Mouse (Mus musculus): ENCODE results near the gene Trmt10a. TPM values are rescaled to one million over a fixed set of nuclear protein-coding genes. Genes with fewer than 3 reads are reported as not detected.

Gene Trmt10a
- total RNA-seq, 1 experiment: 16.2 TPM

DNA sequence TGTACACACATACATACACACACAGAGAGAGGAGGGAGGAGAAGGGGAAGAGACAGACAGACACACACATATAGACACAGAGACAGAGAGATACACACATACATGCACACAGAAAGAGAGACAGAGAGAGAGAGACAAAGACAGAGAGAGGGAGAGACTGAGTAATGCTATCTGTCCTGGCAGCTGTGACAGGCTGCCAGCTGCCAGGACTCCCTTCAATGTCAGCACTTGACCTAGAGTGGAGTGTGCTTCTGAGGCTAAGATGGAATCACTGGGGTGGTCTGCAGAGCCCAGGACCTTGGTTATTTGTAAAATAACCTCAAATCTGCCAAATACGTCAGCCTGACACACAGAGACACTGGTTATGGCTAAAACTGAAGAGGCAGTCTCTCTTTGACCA is 45.5 kb upstream of the Trmt10a start:
- Histone ChIP-seq H3K36me3 (ENCODE audit: control insufficient read depth, insufficient read depth, low read length, poor library complexity, severe bottlenecking) (no peaks in the 10 kb centered on the region), H3K4me1 (ENCODE audit: control insufficient read depth in 2 of 2, insufficient read depth in 2 of 2, low read length in 2 of 2, poor library complexity in 1 of 2) (no peaks in the 10 kb centered on the region), H3K4me3 (ENCODE audit: insufficient read depth in 1 of 2, low read depth in 1 of 2, low read length in 2 of 2, poor library complexity in 1 of 2, severe bottlenecking in 1 of 2) (no peak overlapping the region), H3K9me3 (ENCODE audit: control insufficient read depth, insufficient read depth, low read depth, low read length) (no peaks in the 10 kb centered on the region), H3K27ac (ENCODE audit: insufficient read depth, low read depth, low read length, poor library complexity, severe bottlenecking) (no peak overlapping the region), H3K9ac (ENCODE audit: insufficient read depth, low read depth, low read length, poor library complexity, severe bottlenecking) (no peak overlapping the region)
- no peak for DNase-seq (ENCODE audit: low read depth, low spot score)
- no peak for TF ChIP-seq ZNF384 (IDR thresholded peaks at IDR 0.05; ENCODE audit: low read depth, low read length)
- no peak for TF ChIP-seq ZC3H11A (IDR thresholded peaks at IDR 0.05; ENCODE audit: borderline replicate concordance, low read depth, low read length)
- TF ChIP-seq MAFK (IDR thresholded peaks at IDR 0.05; ENCODE audit: insufficient read depth, low read depth, low read length): no peak
- no peak for TF ChIP-seq CHD2 (IDR thresholded peaks at IDR 0.05; ENCODE audit: low read depth, low read length)
- no peak for TF ChIP-seq HCFC1 (IDR thresholded peaks at IDR 0.05; ENCODE audit: borderline replicate concordance, insufficient read depth, low read length)
- in situ Hi-C loops (cut with MboI; ENCODE audit: low sequenced_read_pairs in 2 of 2, unreplicated experiment in 2 of 2): no loop called here

- no peaks in the 10 kb centered on the region for H3K36me3 ChIP-seq (ENCODE audit: control insufficient read depth, insufficient read depth, low read length, poor library complexity, severe bottlenecking)
- H3K4me3 ChIP-seq (ENCODE audit: insufficient read depth in 1 of 2, low read depth in 1 of 2, low read length in 2 of 2, poor library complexity in 1 of 2, severe bottlenecking in 1 of 2): no peak overlapping the region
- no peak for DNase-seq (ENCODE audit: low read depth, low spot score)
- no peak overlapping the region for H3K9ac ChIP-seq (ENCODE audit: insufficient read depth, low read depth, low read length, poor library complexity, severe bottlenecking)
- H3K9me3 ChIP-seq (ENCODE audit: control insufficient read depth, insufficient read depth, low read depth, low read length): no peaks in the 10 kb centered on the region
- H3K4me1 ChIP-seq (ENCODE audit: control insufficient read depth in 2 of 2, insufficient read depth in 2 of 2, low read length in 2 of 2, poor library complexity in 1 of 2): no peaks in the 10 kb centered on the region
- H3K27ac ChIP-seq (ENCODE audit: insufficient read depth, low read depth, low read length, poor library complexity, severe bottlenecking): no peak overlapping the region
- TF ChIP-seq HCFC1 (IDR thresholded peaks at IDR 0.05; ENCODE audit: borderline replicate concordance, insufficient read depth, low read length) (no peak), CHD2 (IDR thresholded peaks at IDR 0.05; ENCODE audit: low read depth, low read length) (no peak), ZNF384 (IDR thresholded peaks at IDR 0.05; ENCODE audit: low read depth, low read length) (no peak), MAFK (IDR thresholded peaks at IDR 0.05; ENCODE audit: insufficient read depth, low read depth, low read length) (no peak)
- in situ Hi-C loops (cut with MboI; ENCODE audit: low sequenced_read_pairs in 2 of 2, unreplicated experiment in 2 of 2): no loop called here
Measured at GRCm38 (mm10) chr3:138101936-138102335, 41.3 kb upstream of the Trmt10a start.

DNA sequence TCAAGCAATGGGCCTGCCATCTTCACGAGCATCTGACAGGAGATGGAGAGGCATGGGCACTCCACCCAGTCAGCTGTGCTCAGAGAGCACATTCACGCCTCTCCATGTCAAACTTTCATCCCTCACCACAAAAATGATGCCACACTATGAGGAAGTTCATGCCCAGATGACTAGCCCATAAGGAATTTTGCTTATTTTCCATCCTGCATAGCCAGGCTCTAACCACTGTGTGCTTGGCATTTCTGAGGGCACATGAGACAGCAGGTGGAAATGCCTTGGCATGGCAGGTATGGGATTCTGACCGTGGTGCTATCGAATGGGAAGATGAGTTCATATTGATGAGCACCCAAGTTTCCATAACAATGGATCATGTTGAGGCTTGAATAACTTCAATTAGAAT is 39.6 kb upstream of the Trmt10a start:
- in situ Hi-C loops (cut with MboI; ENCODE audit: low sequenced_read_pairs in 2 of 2, unreplicated experiment in 2 of 2): no loop called here

DNA sequence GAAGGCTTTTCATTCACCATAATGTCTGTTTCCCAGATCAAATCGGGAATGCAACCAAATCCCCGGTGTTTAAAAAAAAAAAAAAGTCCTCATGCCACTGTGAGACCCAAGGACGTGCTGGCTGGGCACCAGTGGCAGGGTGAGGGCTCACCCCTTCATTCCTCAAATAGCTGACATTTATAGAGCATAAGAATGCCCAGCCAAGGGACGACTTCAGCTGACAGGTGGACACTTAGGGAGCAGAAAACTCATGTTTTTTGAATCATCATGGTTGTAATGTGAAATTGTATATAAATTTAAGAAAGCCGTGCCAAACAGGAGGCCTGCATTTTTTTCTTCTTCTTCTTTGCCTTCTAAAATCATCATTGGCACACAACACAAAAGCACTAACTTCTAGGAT is 38.2 kb upstream of the Trmt10a start:
- Histone ChIP-seq H3K4me1 (ENCODE audit: control insufficient read depth in 2 of 2, insufficient read depth in 2 of 2, low read length in 2 of 2, poor library complexity in 1 of 2) (no peaks in the 10 kb centered on the region), H3K4me3 (ENCODE audit: insufficient read depth in 1 of 2, low read depth in 1 of 2, low read length in 2 of 2, poor library complexity in 1 of 2, severe bottlenecking in 1 of 2) (no peak overlapping the region), H3K9ac (ENCODE audit: insufficient read depth, low read depth, low read length, poor library complexity, severe bottlenecking) (no peak overlapping the region), H3K27ac (ENCODE audit: insufficient read depth, low read depth, low read length, poor library complexity, severe bottlenecking) (no peak overlapping the region), H3K36me3 (ENCODE audit: control insufficient read depth, insufficient read depth, low read length, poor library complexity, severe bottlenecking) (no peaks in the 10 kb centered on the region), H3K9me3 (ENCODE audit: control insufficient read depth, insufficient read depth, low read depth, low read length) (no peaks in the 10 kb centered on the region)
- TF ChIP-seq CHD2 (IDR thresholded peaks at IDR 0.05; ENCODE audit: low read depth, low read length): no peak
- TF ChIP-seq ZNF384 (IDR thresholded peaks at IDR 0.05; ENCODE audit: low read depth, low read length): no peak
- TF ChIP-seq ZC3H11A (IDR thresholded peaks at IDR 0.05; ENCODE audit: borderline replicate concordance, low read depth, low read length): no peak
- TF ChIP-seq MAFK (IDR thresholded peaks at IDR 0.05; ENCODE audit: insufficient read depth, low read depth, low read length): no peak
- TF ChIP-seq HCFC1 (IDR thresholded peaks at IDR 0.05; ENCODE audit: borderline replicate concordance, insufficient read depth, low read length): no peak
- in situ Hi-C loops (cut with MboI; ENCODE audit: low sequenced_read_pairs in 2 of 2, unreplicated experiment in 2 of 2): no loop called here
- no peak for DNase-seq (ENCODE audit: low read depth, low spot score)

More for the DNA sequence above, 39.6 kb upstream of the Trmt10a start:
- no peaks in the 10 kb centered on the region for H3K4me1 ChIP-seq (ENCODE audit: control insufficient read depth in 2 of 2, insufficient read depth in 2 of 2, low read length in 2 of 2, poor library complexity in 1 of 2)
- no peaks in the 10 kb centered on the region for H3K9me3 ChIP-seq (ENCODE audit: control insufficient read depth, insufficient read depth, low read depth, low read length)
- TF ChIP-seq HCFC1 (IDR thresholded peaks at IDR 0.05; ENCODE audit: borderline replicate concordance, insufficient read depth, low read length) (no peak), MAFK (IDR thresholded peaks at IDR 0.05; ENCODE audit: insufficient read depth, low read depth, low read length) (no peak), ZNF384 (IDR thresholded peaks at IDR 0.05; ENCODE audit: low read depth, low read length) (no peak), ZC3H11A (IDR thresholded peaks at IDR 0.05; ENCODE audit: borderline replicate concordance, low read depth, low read length) (no peak), CHD2 (IDR thresholded peaks at IDR 0.05; ENCODE audit: low read depth, low read length) (no peak)
- no peak overlapping the region for H3K9ac ChIP-seq (ENCODE audit: insufficient read depth, low read depth, low read length, poor library complexity, severe bottlenecking)
- no peak overlapping the region for H3K4me3 ChIP-seq (ENCODE audit: insufficient read depth in 1 of 2, low read depth in 1 of 2, low read length in 2 of 2, poor library complexity in 1 of 2, severe bottlenecking in 1 of 2)
- H3K36me3 ChIP-seq (ENCODE audit: control insufficient read depth, insufficient read depth, low read length, poor library complexity, severe bottlenecking): no peaks in the 10 kb centered on the region
- DNase-seq (ENCODE audit: low read depth, low spot score): no peak
- H3K27ac ChIP-seq (ENCODE audit: insufficient read depth, low read depth, low read length, poor library complexity, severe bottlenecking): no peak overlapping the region

DNA sequence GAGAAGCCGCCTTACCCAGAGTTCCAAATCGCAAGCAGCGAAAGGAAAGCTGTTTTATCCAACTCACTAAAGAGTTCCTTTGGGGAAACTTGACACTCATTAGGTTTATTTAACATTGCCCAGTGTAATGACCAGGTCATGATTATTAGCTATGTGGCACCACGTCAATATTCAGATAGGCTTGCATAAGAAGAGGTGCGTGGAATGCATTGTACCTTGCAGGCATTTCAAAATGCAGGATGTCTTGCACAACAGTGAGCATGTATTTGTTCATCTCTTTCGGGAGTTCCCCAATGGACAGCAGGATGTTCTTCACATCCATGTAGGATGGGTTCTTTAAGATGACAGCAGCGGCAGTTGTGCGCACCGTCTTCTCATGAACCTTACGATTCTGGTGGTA is 36.4 kb upstream of the Trmt10a start:
- H3K36me3 ChIP-seq (ENCODE audit: control insufficient read depth, insufficient read depth, low read length, poor library complexity, severe bottlenecking): no peaks in the 10 kb centered on the region
- H3K9ac ChIP-seq (ENCODE audit: insufficient read depth, low read depth, low read length, poor library complexity, severe bottlenecking): no peak overlapping the region
- no peaks in the 10 kb centered on the region for H3K4me1 ChIP-seq (ENCODE audit: control insufficient read depth in 2 of 2, insufficient read depth in 2 of 2, low read length in 2 of 2, poor library complexity in 1 of 2)
- TF ChIP-seq CHD2 (IDR thresholded peaks at IDR 0.05; ENCODE audit: low read depth, low read length): no peak
- TF ChIP-seq HCFC1 (IDR thresholded peaks at IDR 0.05; ENCODE audit: borderline replicate concordance, insufficient read depth, low read length): no peak
- no peak for TF ChIP-seq ZC3H11A (IDR thresholded peaks at IDR 0.05; ENCODE audit: borderline replicate concordance, low read depth, low read length)
- no peak for TF ChIP-seq ZNF384 (IDR thresholded peaks at IDR 0.05; ENCODE audit: low read depth, low read length)
- no peak for TF ChIP-seq MAFK (IDR thresholded peaks at IDR 0.05; ENCODE audit: insufficient read depth, low read depth, low read length)
- in situ Hi-C loops (cut with MboI; ENCODE audit: low sequenced_read_pairs in 2 of 2, unreplicated experiment in 2 of 2): no loop called here
- H3K27ac ChIP-seq (ENCODE audit: insufficient read depth, low read depth, low read length, poor library complexity, severe bottlenecking): no peak overlapping the region
- DNase-seq (ENCODE audit: low read depth, low spot score): no peak
- no peak overlapping the region for H3K4me3 ChIP-seq (ENCODE audit: insufficient read depth in 1 of 2, low read depth in 1 of 2, low read length in 2 of 2, poor library complexity in 1 of 2, severe bottlenecking in 1 of 2)
- H3K9me3 ChIP-seq (ENCODE audit: control insufficient read depth, insufficient read depth, low read depth, low read length): no peaks in the 10 kb centered on the region
